Mouse (Mus musculus): ENCODE results near the gene Fbxo40.

Fbxo40 gene

GRCm38 (mm10) chr16:36989999-36990625, at the start of gene Fbxo40:
Gene Fbxo40 (minus strand): TSS chr16:36990467.
- peak; percentile 27 for DNase-seq

GRCm38 (mm10) chr16:37034751-37035150, 44.5 kb upstream of the Fbxo40 start:
- no peak for DNase-seq

- DNase-seq = no peak
These were observed 41.7 kb upstream of the Fbxo40 start for GRCm38 (mm10) chr16:37031996-37032395.

GRCm38 (mm10) chr16:37027581-37027980, 37.3 kb upstream of the Fbxo40 start:
- no peak for DNase-seq

GRCm38 (mm10) chr16:37012336-37012735, 22.1 kb upstream of the Fbxo40 start:
- no peak for DNase-seq

- DNase-seq = no peak
These were observed 21.6 kb upstream of the Fbxo40 start for GRCm38 (mm10) chr16:37011922-37012289.

- DNase-seq = peak; percentile 95
These were observed 21.0 kb upstream of the Fbxo40 start, which contains the start of gene Polq for GRCm38 (mm10) chr16:37011061-37011921. Gene Polq (plus strand): TSS chr16:37011786.

- DNase-seq = peak; percentile 68
These were observed 20.1 kb upstream of the Fbxo40 start for GRCm38 (mm10) chr16:37010370-37010769.

- DNase-seq = no peak
These were observed 19.0 kb upstream of the Fbxo40 start for GRCm38 (mm10) chr16:37009262-37009661.

GRCm38 (mm10) chr16:36999366-36999972, 9.2 kb upstream of the Fbxo40 start:
- no peak for DNase-seq

- no peak for DNase-seq
These were observed 7.4 kb upstream of the Fbxo40 start for GRCm38 (mm10) chr16:36997650-36998049.

GRCm38 (mm10) chr16:36989493-36989892, 774 bp downstream of the Fbxo40 start:
- peak; percentile 26 for DNase-seq

- DNase-seq = no peak
These were observed 2.2 kb downstream of the Fbxo40 start for GRCm38 (mm10) chr16:36988066-36988465.

GRCm38 (mm10) chr16:36987399-36987798, 2.9 kb downstream of the Fbxo40 start:
- DNase-seq = no peak

- DNase-seq = no peak
These were observed 4.6 kb downstream of the Fbxo40 start for GRCm38 (mm10) chr16:36985636-36986042.

GRCm38 (mm10) chr16:36983796-36984195, 6.5 kb downstream of the Fbxo40 start:
- no peak for DNase-seq

GRCm38 (mm10) chr16:36979127-36979526, 11.1 kb downstream of the Fbxo40 start:
- DNase-seq = no peak

GRCm38 (mm10) chr16:36963415-36963814, 26.9 kb downstream of the Fbxo40 start:
- DNase-seq = no peak

- DNase-seq = no peak
These were observed 35.2 kb downstream of the Fbxo40 start for GRCm38 (mm10) chr16:36955106-36955505.

- no peak for DNase-seq
These were observed 39.2 kb downstream of the Fbxo40 start for GRCm38 (mm10) chr16:36951029-36951428.

- DNase-seq = no peak
These were observed 40.5 kb downstream of the Fbxo40 start for GRCm38 (mm10) chr16:36949614-36950336.

- DNase-seq = no peak
These were observed 42.5 kb downstream of the Fbxo40 start for GRCm38 (mm10) chr16:36947646-36948197.
